Mouse (Mus musculus) neural tube, embryonic 11.5 days (tissue): ENCODE measurements around the gene Eif2b2. TPM values are rescaled to one million over a fixed set of nuclear protein-coding genes. Genes with fewer than 3 reads are reported as not detected.

Source experiments
- ATAC-seq: fragments of 200-750 bp; cut with Nextera tagmentation; 2 replicates; pipeline ENCODE4 v1.8.0; 2017; ENCODE audit warnings: moderate number of reproducible peaks, mild to moderate bottlenecking, moderate TSS enrichment, moderate library complexity; ENCODE audit not compliant: insufficient read depth, low FRiP score, low TSS enrichment
- DNase-seq: peaks from one replicate; pipeline ENCODE4 v3.0.0-alpha.2; 2015; ENCODE audit warnings: low spot score
- H3K27ac ChIP-seq: fragments of 300-500 bp; sonication (generic); 2 replicates; pipeline ENCODE4 v1.5.1; 2014; ENCODE audit warnings: low read depth, mild to moderate bottlenecking, low read length
- H3K27me3 ChIP-seq: fragments of 300-500 bp; sonication (generic); 2 replicates; pipeline ENCODE4 v1.6.1; 2014; ENCODE audit warnings: mild to moderate bottlenecking, low read length, mixed read lengths; ENCODE audit not compliant: control insufficient read depth, insufficient read depth
- H3K36me3 ChIP-seq: fragments of 300-500 bp; sonication (generic); 2 replicates; pipeline ENCODE4 v1.6.1; 2014; ENCODE audit warnings: mild to moderate bottlenecking, low read length, moderate library complexity, mixed read lengths; ENCODE audit not compliant: control insufficient read depth, insufficient read depth
- H3K4me1 ChIP-seq: fragments of 300-500 bp; sonication (generic); 2 replicates; pipeline ENCODE4 v1.6.1; 2014; ENCODE audit warnings: low read length, mixed read lengths; ENCODE audit not compliant: control insufficient read depth, insufficient read depth
- H3K4me2 ChIP-seq: fragments of 300-500 bp; sonication (generic); 2 replicates; pipeline ENCODE4 v1.6.1; 2014; ENCODE audit warnings: low read depth, mild to moderate bottlenecking, moderate library complexity
- H3K4me3 ChIP-seq: fragments of 300-500 bp; sonication (generic); 2 replicates; pipeline ENCODE4 v1.5.1; 2014; ENCODE audit warnings: low read depth, low read length
- H3K9ac ChIP-seq: fragments of 300-500 bp; sonication (generic); 2 replicates; pipeline ENCODE4 v1.6.1; 2014; ENCODE audit warnings: mild to moderate bottlenecking, low read length
- H3K9me3 ChIP-seq: fragments of 300-500 bp; sonication (generic); 2 replicates; pipeline ENCODE4 v1.6.1; 2016; ENCODE audit warnings: low read length; ENCODE audit not compliant: control insufficient read depth
- WGBS: fragments of 180-500 bp; shearing (Covaris S2); extraction: QIAGEN DNeasy Blood & Tissue Kit; methylation state at CpG from one replicate; pipeline ENCODE4 v1.1.7; 2014; 5-methylcytosine and 5-hydroxymethylcytosine counted together
- microRNA-seq: library from miRNA; unstranded; fragments of <30 nt; microRNA quantifications from one replicate; pipeline ENCODE4, GENCODE M21; 2016
- polyA plus RNA-seq: library from polyadenylated mRNA; unstranded; fragments of >200 nt; fragmentation: Nextera tagmentation; extraction: Ambion mirVana; gene quantifications from 2 replicates; pipeline ENCODE4 v1.2.1, GENCODE M21; 2014

The Eif2b2 gene
- polyA plus RNA-seq, 1 experiment from 2014 or later: 111 TPM

DNA sequence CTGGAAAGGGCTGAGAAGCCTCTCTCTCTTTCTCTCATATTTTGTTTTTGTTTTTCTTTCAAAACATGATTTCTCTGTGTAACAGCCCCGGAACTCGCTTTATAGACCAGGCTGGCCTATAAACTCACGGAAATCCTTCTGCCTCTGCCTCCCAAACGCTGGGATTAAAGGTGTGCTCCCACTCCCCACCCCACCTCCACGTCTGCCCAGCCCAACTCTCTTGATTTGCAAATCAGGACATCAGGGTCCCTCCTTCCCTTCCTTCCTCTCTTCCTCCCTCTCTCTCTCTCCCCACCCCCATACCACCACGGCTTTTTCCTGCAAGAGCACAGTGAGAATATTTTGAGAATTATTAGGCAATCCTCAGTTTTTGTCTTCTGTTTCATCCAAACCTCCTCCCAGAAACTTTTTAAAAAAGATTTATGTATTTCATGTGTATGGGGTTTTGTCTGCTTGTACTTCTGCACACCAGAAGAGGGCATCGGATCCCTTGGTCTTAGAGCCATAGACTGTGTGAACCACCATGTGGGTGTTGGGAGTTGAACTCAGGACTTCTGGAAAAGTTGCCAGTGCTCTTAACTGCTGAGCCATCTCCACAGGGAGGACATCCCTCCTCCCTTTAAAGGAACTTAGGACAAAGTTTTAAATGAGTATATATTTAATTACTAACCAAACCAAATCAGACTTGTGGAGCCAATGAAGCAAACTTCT, 52.0 kb downstream of the Eif2b2 start:
- H3K4me2 ChIP-seq: no peak overlapping the region
- ATAC-seq (no peak), DNase-seq (no peak)
- H3K4me3 ChIP-seq: no peak overlapping the region
- H3K9ac ChIP-seq: no peak overlapping the region
- 78% methylated on average over 7 of the region's 7 CpGs for WGBS
- no peak overlapping the region for H3K27ac ChIP-seq
- H3K4me1 ChIP-seq: no peaks in the 10 kb centered on the region
- H3K9me3 ChIP-seq: no peaks in the 10 kb centered on the region
- no peaks in the 10 kb centered on the region for H3K27me3 ChIP-seq
- no peaks in the 10 kb centered on the region for H3K36me3 ChIP-seq

DNA sequence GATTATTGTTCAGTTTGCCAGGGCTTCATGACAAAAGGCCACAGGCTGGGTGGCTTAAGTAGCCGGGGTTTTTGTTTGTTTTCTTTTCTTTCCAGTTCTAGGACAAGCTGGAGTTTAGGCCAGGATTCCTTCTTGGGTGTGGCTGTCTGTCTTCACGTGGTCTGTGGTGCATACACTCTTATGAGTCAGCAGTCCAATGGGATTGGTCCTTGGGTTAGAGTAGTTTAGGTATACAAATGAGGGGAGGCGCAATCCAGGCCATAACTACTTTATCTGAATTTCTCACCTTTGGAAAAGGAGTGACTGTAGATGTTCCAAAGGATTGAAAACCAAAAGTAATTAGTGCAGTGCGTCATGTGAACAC, 52.5 kb downstream of the Eif2b2 start:
- H3K27me3 ChIP-seq: no peaks in the 10 kb centered on the region
- H3K9me3 ChIP-seq: no peaks in the 10 kb centered on the region
- ATAC-seq (no peak), DNase-seq (no peak)
- H3K4me3 ChIP-seq: no peak overlapping the region
- no peak overlapping the region for H3K9ac ChIP-seq
- no peak overlapping the region for H3K27ac ChIP-seq
- no peak overlapping the region for H3K4me2 ChIP-seq
- 71% methylated on average over 4 of the region's 4 CpGs for WGBS
- H3K36me3 ChIP-seq: no peaks in the 10 kb centered on the region
- H3K4me1 ChIP-seq: no peaks in the 10 kb centered on the region

DNA sequence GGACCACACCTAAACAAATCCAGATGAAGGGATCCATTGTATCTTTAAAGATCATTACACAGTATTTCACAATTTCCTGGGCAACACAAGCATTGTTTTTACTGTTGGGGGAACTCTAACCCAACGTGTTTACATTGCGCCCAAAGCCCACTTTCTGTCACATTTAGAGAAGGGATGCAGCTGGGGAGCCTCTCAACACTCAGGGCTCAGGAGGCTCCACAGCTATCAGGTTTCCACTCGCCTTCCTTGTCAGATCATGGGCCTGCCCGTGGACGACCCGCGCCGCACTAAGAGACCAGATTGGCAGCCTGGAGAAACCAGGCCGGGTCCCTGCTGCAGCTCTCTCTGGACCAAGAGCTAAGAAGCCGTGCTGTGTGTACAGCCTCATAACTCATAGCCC, 54.2 kb downstream of the Eif2b2 start:
- Histone ChIP-seq H3K4me1 (no peaks in the 10 kb centered on the region), H3K9me3 (no peaks in the 10 kb centered on the region), H3K9ac (no peak overlapping the region), H3K4me3 (no peak overlapping the region), H3K27me3 (no peaks in the 10 kb centered on the region), H3K36me3 (no peaks in the 10 kb centered on the region), H3K4me2 (no peak overlapping the region), H3K27ac (no peak overlapping the region)
- no peak for DNase-seq
- 69% methylated on average over 10 of the region's 10 CpGs for WGBS
- no peak for ATAC-seq

Small RNAs within 50 kb of the gene (microRNA-seq; reads per million reads assigned to microRNA genes)
- not detected for gene Mir6938

Other genes starting within 250 kb of the Eif2b2 start
- gene Fcf1, start 248.6 kb upstream of the Eif2b2 start, polyA plus RNA-seq: 152 and 154 TPM in 2 replicates
- 25.3 and 26.8 TPM in 2 replicates for gene Arel1, start 248.6 kb upstream of the Eif2b2 start, polyA plus RNA-seq
- gene Ylpm1, start 223.2 kb upstream of the Eif2b2 start, polyA plus RNA-seq: 44.8 and 46.1 TPM in 2 replicates
- gene Prox2, start 108.7 kb upstream of the Eif2b2 start, polyA plus RNA-seq: 2.5 and 4.3 TPM in 2 replicates
- gene Dlst, start 108.6 kb upstream of the Eif2b2 start, polyA plus RNA-seq: 113 and 115 TPM in 2 replicates
- gene Rps6kl1, start 68.2 kb upstream of the Eif2b2 start, polyA plus RNA-seq: 5.3 and 6.7 TPM in 2 replicates
- 7.1 and 9.0 TPM in 2 replicates for gene Pgf, start 41.7 kb upstream of the Eif2b2 start, polyA plus RNA-seq
- gene Mlh3, start 51.1 kb downstream of the Eif2b2 start, polyA plus RNA-seq: 9.5 and 11.1 TPM in 2 replicates
- 57.1 and 61.6 TPM in 2 replicates for gene Acyp1, start 69.0 kb downstream of the Eif2b2 start, polyA plus RNA-seq
- gene Zc2hc1c, start 69.1 kb downstream of the Eif2b2 start, polyA plus RNA-seq: 0.64 and 0.98 TPM in 2 replicates
- gene Nek9, start 119.9 kb downstream of the Eif2b2 start, polyA plus RNA-seq: 13.7 and 15.3 TPM in 2 replicates
- 271 and 286 TPM in 2 replicates for gene Tmed10, start 155.4 kb downstream of the Eif2b2 start, polyA plus RNA-seq